Mouse (Mus musculus) CH12.LX (cell line): ENCODE results near the gene Ralbp1.

Source experiments
- CTCF ChIP-seq, 2 experiments: IDR thresholded peaks in 1 of 2; conservative IDR thresholded peaks in 1 of 2; 2 replicates each; pipeline ENCODE4 v1.5.1; 2011 to 2012; ENCODE audit warnings: low read depth in 2 of 2, low read length in 2 of 2, improper control_type of control experiment in 1 of 2, inconsistent platforms in 1 of 2, mild to moderate bottlenecking in 1 of 2, moderate library complexity in 1 of 2
- ELF1 ChIP-seq: IDR thresholded peaks from 2 replicates; pipeline ENCODE4 v1.6.1; 2014; ENCODE audit warnings: low read depth, mild to moderate bottlenecking, inconsistent platforms, low read length, improper control_type of control experiment
- JUN ChIP-seq: IDR thresholded peaks from 2 replicates; pipeline ENCODE4 v1.6.1; 2011; ENCODE audit warnings: low read depth, mild to moderate bottlenecking, low read length, improper control_type of control experiment, moderate library complexity; ENCODE audit not compliant: insufficient read depth
- JUND ChIP-seq: conservative IDR thresholded peaks from 2 replicates; pipeline ENCODE4 v1.6.1; 2011; ENCODE audit warnings: low read depth, low read length, improper control_type of control experiment
- MAX ChIP-seq: IDR thresholded peaks from 2 replicates; pipeline ENCODE4 v1.6.1; 2011; ENCODE audit warnings: low read length, improper control_type of control experiment
- MEF2A ChIP-seq: IDR thresholded peaks from 2 replicates; pipeline ENCODE4 v1.6.1; 2014; ENCODE audit warnings: low read depth, mild to moderate bottlenecking, inconsistent platforms, low read length, improper control_type of control experiment, borderline replicate concordance
- MXI1 ChIP-seq: IDR thresholded peaks from 2 replicates; pipeline ENCODE4 v1.6.1; 2011; ENCODE audit warnings: mild to moderate bottlenecking, low read depth, low read length, improper control_type of control experiment
- MYC ChIP-seq: IDR thresholded peaks from 2 replicates; pipeline ENCODE4 v1.6.1; 2011; ENCODE audit warnings: low read depth, mild to moderate bottlenecking, improper control_type of control experiment, low read length
- POLR2A ChIP-seq: IDR thresholded peaks from 2 replicates; pipeline ENCODE4 v1.6.1; 2011; ENCODE audit warnings: low read depth, mild to moderate bottlenecking, improper control_type of control experiment, low read length
- TCF12 ChIP-seq: IDR thresholded peaks from 2 replicates; pipeline ENCODE4 v1.6.1; 2014; ENCODE audit warnings: low read depth, mild to moderate bottlenecking, inconsistent platforms, low read length, improper control_type of control experiment
- UBTF ChIP-seq: IDR thresholded peaks from 2 replicates; pipeline ENCODE4 v1.6.1; 2012; ENCODE audit warnings: low read depth, mild to moderate bottlenecking, inconsistent platforms, low read length, improper control_type of control experiment, moderate library complexity
- USF1 ChIP-seq: IDR thresholded peaks from 2 replicates; pipeline ENCODE4 v1.6.1; 2014; ENCODE audit warnings: low read depth, mild to moderate bottlenecking, inconsistent platforms, low read length, improper control_type of control experiment
- ZKSCAN1 ChIP-seq: IDR thresholded peaks from 2 replicates; pipeline ENCODE4 v1.6.1; 2012; ENCODE audit warnings: low read depth, inconsistent platforms, low read length, improper control_type of control experiment, borderline replicate concordance

GRCm38 (mm10) chr17:65885697-65886529 lies at the start of gene Ralbp1:
- no peak for TF ChIP-seq CTCF (conservative IDR thresholded peaks at IDR 0.05 in 1 of 2, IDR thresholded peaks at IDR 0.05 in 1 of 2; ENCODE audit: low read depth in 2 of 2, low read length in 2 of 2)
- no peak for TF ChIP-seq POLR2A
- no peak for TF ChIP-seq JUND
- no peak for TF ChIP-seq MEF2A
- peak; percentile 19; the same call in 1 of the 2 replicates for TF ChIP-seq ELF1
- TF ChIP-seq ZKSCAN1 = no peak
- TF ChIP-seq MXI1 = no peak
- TF ChIP-seq UBTF = no peak
- TF ChIP-seq TCF12 = no peak
- no peak for TF ChIP-seq MYC
- TF ChIP-seq JUN = no peak
- peak; percentile 79 for TF ChIP-seq USF1
- TF ChIP-seq MAX = 0 out of 2 replicates have a peak, but pooled peaks have one; percentile 12
